ENCODE assay signal across 8 mouse cellular contexts in the genomic region with DNA sequence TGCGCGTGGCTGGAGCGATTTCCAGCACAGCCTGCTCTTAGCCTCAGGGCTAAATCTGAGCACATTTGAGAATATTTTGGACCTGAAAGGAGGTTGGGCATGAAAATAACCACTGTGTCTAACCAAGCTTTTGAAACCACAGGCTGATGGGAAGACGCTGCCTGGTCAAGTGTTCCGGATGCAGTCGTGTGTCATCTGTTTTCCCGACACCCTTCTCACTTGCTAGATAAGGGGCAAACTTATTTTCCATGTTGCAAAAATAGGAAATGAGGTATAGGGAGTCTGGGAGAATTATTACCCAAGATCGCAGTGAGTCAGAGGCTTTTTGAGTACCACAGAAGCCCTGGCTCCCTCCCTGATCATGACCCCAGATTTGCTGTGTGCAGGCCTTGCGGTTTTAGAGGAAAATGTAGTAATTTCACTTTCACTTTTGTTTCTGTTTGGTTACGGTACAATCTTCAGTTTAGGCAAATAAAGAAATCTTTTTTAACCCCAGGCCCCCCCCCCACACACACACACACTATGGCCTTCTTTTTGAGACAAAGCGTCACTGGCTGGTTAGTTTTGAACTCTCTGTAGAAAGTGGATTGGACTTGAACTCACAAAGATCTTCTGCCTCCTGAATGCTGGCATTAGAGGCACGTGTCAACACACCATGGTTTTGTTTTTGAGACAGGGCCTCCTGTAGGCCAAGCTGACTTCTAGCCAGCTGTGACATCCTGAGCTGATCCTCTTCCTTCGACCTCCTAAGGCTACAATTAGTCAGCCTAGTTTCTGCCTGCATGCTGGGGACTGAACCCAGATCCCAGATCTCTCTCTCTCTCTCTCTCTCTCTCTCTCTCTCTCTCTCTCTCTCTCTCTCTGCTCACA.
DNase-seq lines count a peak whose midpoint lies in the region; ATAC-seq and TF ChIP-seq lines count a peak whose summit lies in the region.

No protein-coding gene starts in this region.

- H3K9me3 ChIP-seq in liver, postnatal 0 days (ENCODE audit: low read length) = no peaks in the 10 kb centered on the region
- H3K9me3 ChIP-seq in stomach, embryonic 15.5 days = no peaks in the 10 kb centered on the region
- no peaks in the 10 kb centered on the region for H3K9me3 ChIP-seq in forebrain, embryonic 14.5 days (replicated peaks; ENCODE audit: control insufficient read depth, low read length)
- no peaks in the 10 kb centered on the region for H3K9me3 ChIP-seq in limb, embryonic 10.5 days (replicated peaks)

- peak; percentile 86 for TF ChIP-seq EP300 in liver, postnatal 0 days (IDR thresholded peaks at IDR 0.05; ENCODE audit: low read depth)

- peak overlapping the region; percentile 47 for H3K9ac ChIP-seq in liver, postnatal 0 days (replicated peaks)
- no peak overlapping the region for H3K9ac ChIP-seq in stomach, embryonic 15.5 days
- no peak overlapping the region for H3K9ac ChIP-seq in forebrain, embryonic 14.5 days (ENCODE audit: low read length)

- peak overlapping the region; percentile 41 for H3K4me3 ChIP-seq in liver, postnatal 0 days (ENCODE audit: low read depth, low read length)
- H3K4me3 ChIP-seq in stomach, embryonic 15.5 days (replicated peaks) = no peak overlapping the region
- no peak overlapping the region for H3K4me3 ChIP-seq in forebrain, embryonic 14.5 days (ENCODE audit: low read depth, low read length)
- no peak overlapping the region for H3K4me3 ChIP-seq in limb, embryonic 10.5 days

- H3K4me1 ChIP-seq in liver, postnatal 0 days (ENCODE audit: insufficient read depth) = peaks cover 46% of the 10 kb centered on the region
- peaks cover 7% of the 10 kb centered on the region; the same call in 1 of the 2 replicates for H3K4me1 ChIP-seq in stomach, embryonic 15.5 days
- H3K4me1 ChIP-seq in forebrain, embryonic 14.5 days (ENCODE audit: control insufficient read depth, insufficient read depth, low read length) = no peaks in the 10 kb centered on the region
- H3K4me1 ChIP-seq in limb, embryonic 10.5 days = peaks cover 31% of the 10 kb centered on the region

- TF ChIP-seq CTCF in liver, postnatal 0 days (IDR thresholded peaks at IDR 0.05; ENCODE audit: low read depth) = 0 out of 2 replicates have a peak, but pooled peaks have one; percentile 7

- H3K36me3 ChIP-seq in liver, postnatal 0 days (replicated peaks; ENCODE audit: insufficient read depth, low read length) = no peaks in the 10 kb centered on the region
- H3K36me3 ChIP-seq in stomach, embryonic 15.5 days = no peaks in the 10 kb centered on the region
- no peaks in the 10 kb centered on the region for H3K36me3 ChIP-seq in forebrain, embryonic 14.5 days (ENCODE audit: control insufficient read depth, insufficient read depth, low read length)
- no peaks in the 10 kb centered on the region for H3K36me3 ChIP-seq in limb, embryonic 10.5 days

- no peaks in the 10 kb centered on the region for H3K27me3 ChIP-seq in liver, postnatal 0 days (ENCODE audit: insufficient read depth, low read length)
- H3K27me3 ChIP-seq in stomach, embryonic 15.5 days (replicated peaks) = no peaks in the 10 kb centered on the region
- no peaks in the 10 kb centered on the region for H3K27me3 ChIP-seq in forebrain, embryonic 14.5 days (replicated peaks; ENCODE audit: control insufficient read depth, insufficient read depth, low read length)
- H3K27me3 ChIP-seq in limb, embryonic 10.5 days (ENCODE audit: low read depth, poor library complexity, severe bottlenecking) = no peaks in the 10 kb centered on the region

- peak; percentile 75 for ATAC-seq in granulocyte monocyte progenitor cell, adult 5-6 weeks (replicated peaks; ENCODE audit: poor library complexity, severe bottlenecking)
- ATAC-seq in liver, postnatal 0 days = peak; percentile 74
- 0 out of 2 replicates have a peak, but pooled peaks have one; percentile 52 for ATAC-seq in stomach, embryonic 15.5 days (ENCODE audit: insufficient read depth, low FRiP score, low read depth)
- ATAC-seq in forebrain, embryonic 14.5 days = no peak

- WGBS in liver, postnatal 0 days (ENCODE audit: insufficient replicate concordance) = 15% methylated on average over 13 of the region's 13 CpGs
- 58% methylated on average over 13 of the region's 13 CpGs for WGBS in stomach, embryonic 15.5 days
- 73% methylated on average over 13 of the region's 13 CpGs for WGBS in forebrain, embryonic 14.5 days
- 78% methylated on average over 13 of the region's 13 CpGs for WGBS in limb, embryonic 10.5 days

- peak overlapping the region; percentile 62 for H3K4me2 ChIP-seq in liver, postnatal 0 days (ENCODE audit: low read depth, low read length)
- H3K4me2 ChIP-seq in stomach, embryonic 15.5 days = peak overlapping the region; percentile 27; the same call in 1 of the 2 replicates
- no peak overlapping the region for H3K4me2 ChIP-seq in forebrain, embryonic 14.5 days (ENCODE audit: low read length)

- peak; percentile 24 for DNase-seq in gastrocnemius, postnatal 25 days
- no peak for DNase-seq in gastrocnemius, postnatal 14 days
- DNase-seq in Muller cell, postnatal 12 days (ENCODE audit: inconsistent ontology term) = peak; percentile 60
- peak; percentile 53 for DNase-seq in liver, postnatal 0 days
- no peak for DNase-seq in forebrain, embryonic 14.5 days (ENCODE audit: low spot score)
- no peak for DNase-seq in limb, embryonic 10.5 days (ENCODE audit: low spot score)

- intact Hi-C loops in gastrocnemius, postnatal 14 days (cut with DNase I; ENCODE audit: low total_unique reads) = no loop called here

- H3K27ac ChIP-seq in liver, postnatal 0 days (ENCODE audit: low read depth) = peak overlapping the region; percentile 82
- no peak overlapping the region for H3K27ac ChIP-seq in stomach, embryonic 15.5 days
- H3K27ac ChIP-seq in forebrain, embryonic 14.5 days (ENCODE audit: low read depth, low read length) = no peak overlapping the region
- no peak overlapping the region; the same call in 1 of the 2 replicates for H3K27ac ChIP-seq in limb, embryonic 10.5 days

Comparison
In these comparisons a context has a peak if more than half of its experiments do, and no peak if none do; other contexts are left out.
1. DNase-seq: peak in gastrocnemius, postnatal 25 days (single experiment), Muller cell, postnatal 12 days (single experiment) and liver, postnatal 0 days (single experiment); none in gastrocnemius, postnatal 14 days (single experiment), forebrain, embryonic 14.5 days (single experiment) and limb, embryonic 10.5 days (single experiment).